Mouse (Mus musculus) urinary bladder, adult 2 months (tissue): ENCODE measurements at regions not wholly inside any gene's neighbourhood (a gene's known extent, or its start where the extent isn't known, plus 50 kb on each side); places are given as distances from the start of the nearest gene placed in this dataset.

Source experiments
- DNase-seq: peaks from one replicate; pipeline ENCODE4 v3.0.0; 2022; ENCODE audit warnings: low spot score

- no peak for DNase-seq
Measured at GRCm38 (mm10) chr17:31776949-31777607, 78.5 kb downstream of the Sik1 start.

GRCm38 (mm10) chr17:31777751-31778150 lies 77.9 kb downstream of the Sik1 start:
- DNase-seq, result no peak

- DNase-seq, result no peak
Measured at GRCm38 (mm10) chr17:31779466-31779865, 76.1 kb downstream of the Sik1 start.

- no peak for DNase-seq
Measured at GRCm38 (mm10) chr17:31782251-31782650, 73.4 kb downstream of the Sik1 start.

- no peak for DNase-seq
Measured at GRCm38 (mm10) chr17:31783071-31783470, 72.5 kb downstream of the Sik1 start.

- no peak for DNase-seq
Measured at GRCm38 (mm10) chr17:31788316-31788715, 67.3 kb downstream of the Sik1 start.

GRCm38 (mm10) chr17:31789068-31789583 lies 66.5 kb downstream of the Sik1 start:
- no peak for DNase-seq

GRCm38 (mm10) chr17:31789906-31790279 lies 65.7 kb downstream of the Sik1 start:
- DNase-seq, result no peak

GRCm38 (mm10) chr17:31790280-31791063 lies 65.1 kb downstream of the Sik1 start:
- DNase-seq, result no peak

- DNase-seq, result no peak
Measured at GRCm38 (mm10) chr17:31791656-31792055, 63.9 kb downstream of the Sik1 start.

- no peak for DNase-seq
Measured at GRCm38 (mm10) chr17:31793040-31793439, 62.6 kb downstream of the Sik1 start.

GRCm38 (mm10) chr17:31793521-31793920 lies 62.1 kb downstream of the Sik1 start:
- DNase-seq, result no peak

- DNase-seq, result no peak
Measured at GRCm38 (mm10) chr17:31793964-31794363, 61.6 kb downstream of the Sik1 start.
